Mouse (Mus musculus): Measurements from ENCODE around the gene Nabp1.

DNA sequence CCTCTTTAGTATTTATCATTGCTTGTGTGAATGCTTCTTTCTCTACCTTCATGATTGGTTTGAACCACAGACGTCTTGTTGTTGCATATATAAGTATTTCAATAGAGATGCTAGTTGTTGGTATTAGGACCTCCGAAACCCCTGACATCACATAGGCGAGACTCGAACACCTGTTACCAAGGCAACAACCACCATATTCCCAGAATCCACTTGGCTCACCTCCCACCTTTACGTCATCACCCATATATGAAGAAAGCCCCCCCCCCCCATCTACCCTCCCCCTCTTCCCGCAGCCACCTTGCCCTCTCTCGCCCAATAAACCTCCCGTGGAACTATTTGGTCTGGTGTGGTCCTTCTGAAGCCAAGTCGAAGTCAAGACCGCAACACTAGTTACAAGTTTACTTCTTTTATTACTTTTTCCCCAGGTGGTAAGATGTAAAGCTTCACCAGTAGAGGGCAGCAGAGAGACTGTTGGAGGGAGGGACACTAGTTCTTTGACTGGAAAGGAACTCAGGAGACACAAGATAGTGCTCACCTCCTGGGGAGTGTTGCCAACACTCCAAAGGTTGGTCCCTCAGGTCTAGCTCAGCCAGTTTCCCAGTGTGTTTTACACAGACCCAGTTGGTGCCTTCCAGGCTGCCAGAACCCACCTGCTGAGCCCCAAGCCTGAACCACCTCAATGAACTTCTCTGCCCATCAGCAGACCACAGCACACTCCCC lies 19.3 kb downstream of the Nabp1 start:
- peak; percentile 19; the same call in 1 of the 2 replicates for TF ChIP-seq CTCF (IDR thresholded peaks at IDR 0.05; ENCODE audit: low read depth, low read length)
- no peak for TF ChIP-seq POLR2A (IDR thresholded peaks at IDR 0.05; ENCODE audit: borderline replicate concordance, low read depth, low read length)

All from bone marrow macrophage, adult 2 months (primary cell).